Mouse (Mus musculus) layer of hippocampus, adult 9-11 months (tissue): ENCODE measurements around the gene Kif24.

Experiments used
- DNase-seq: peaks from one replicate; pipeline ENCODE4 v3.0.0; 2022

Gene Kif24

GRCm38 (mm10) chr4:41464345-41465286 lies at the start of gene Kif24, which contains the start of gene Nudt2:
Kif24 (minus strand) TSS chr4:41464887.
Nudt2 (plus strand) TSS chr4:41465151.
- peak; percentile 99 for DNase-seq

GRCm38 (mm10) chr4:41513714-41514113 lies 49.0 kb upstream of the Kif24 start:
- no peak for DNase-seq

GRCm38 (mm10) chr4:41513309-41513708 lies 48.6 kb upstream of the Kif24 start:
- no peak for DNase-seq

GRCm38 (mm10) chr4:41507998-41508397 lies 43.3 kb upstream of the Kif24 start:
- DNase-seq = no peak

- no peak for DNase-seq
Measured at GRCm38 (mm10) chr4:41507326-41507924, 42.7 kb upstream of the Kif24 start.

GRCm38 (mm10) chr4:41506906-41507305 lies 42.2 kb upstream of the Kif24 start:
- peak; percentile 84 for DNase-seq

- no peak for DNase-seq
Measured at GRCm38 (mm10) chr4:41506156-41506555, 41.5 kb upstream of the Kif24 start.

GRCm38 (mm10) chr4:41505131-41505551 lies 40.5 kb upstream of the Kif24 start:
- no peak for DNase-seq

- no peak for DNase-seq
Measured at GRCm38 (mm10) chr4:41504325-41504724, 39.6 kb upstream of the Kif24 start.

- peak; percentile 97 for DNase-seq
Measured at GRCm38 (mm10) chr4:41502986-41503412, 38.3 kb upstream of the Kif24 start, which contains the start of gene AI464131. AI464131 (minus strand) TSS chr4:41503076.

GRCm38 (mm10) chr4:41502171-41502940 lies 37.7 kb upstream of the Kif24 start:
- DNase-seq = no peak

- no peak for DNase-seq
Measured at GRCm38 (mm10) chr4:41500787-41501186, 36.1 kb upstream of the Kif24 start.

GRCm38 (mm10) chr4:41499619-41500018 lies 34.9 kb upstream of the Kif24 start:
- DNase-seq = no peak

GRCm38 (mm10) chr4:41498921-41499391 lies 34.3 kb upstream of the Kif24 start:
- no peak for DNase-seq

GRCm38 (mm10) chr4:41497995-41498845 lies 33.5 kb upstream of the Kif24 start:
- no peak for DNase-seq

GRCm38 (mm10) chr4:41497579-41497978 lies 32.9 kb upstream of the Kif24 start:
- DNase-seq = no peak

GRCm38 (mm10) chr4:41497046-41497445 lies 32.4 kb upstream of the Kif24 start:
- DNase-seq = no peak

GRCm38 (mm10) chr4:41495850-41496249 lies 31.2 kb upstream of the Kif24 start:
- peak; percentile 50 for DNase-seq

- no peak for DNase-seq
Measured at GRCm38 (mm10) chr4:41495076-41495475, 30.4 kb upstream of the Kif24 start.

- no peak for DNase-seq
Measured at GRCm38 (mm10) chr4:41494378-41494777, 29.7 kb upstream of the Kif24 start.

- DNase-seq = no peak
Measured at GRCm38 (mm10) chr4:41493464-41494116, 28.9 kb upstream of the Kif24 start.
